Mouse (Mus musculus): ENCODE results near the gene Vmn2r60.
"Not testable (repeated sequence)": the region's sequence is repeated elsewhere in the genome, so short reads cannot be mapped to it uniquely, and the experiment has no call there.

Vmn2r60 gene

GRCm38 (mm10) chr7:42107470-42107869 lies at the start of gene Vmn2r60:
Gene Vmn2r60 (plus strand): TSS chr7:42107770.
- Histone ChIP-seq H3K36me3 (ENCODE audit: control insufficient read depth, insufficient read depth, low read length, poor library complexity, severe bottlenecking) (no peaks in the 10 kb centered on the region), H3K27me3 (ENCODE audit: control insufficient read depth, insufficient read depth, low read length, poor library complexity, severe bottlenecking) (no peaks in the 10 kb centered on the region)
- DNase-seq (ENCODE audit: low read depth, low spot score), result no peak

- H3K36me3 ChIP-seq (ENCODE audit: control insufficient read depth, insufficient read depth, low read length, poor library complexity, severe bottlenecking), result no peaks in the 10 kb centered on the region
- no peaks in the 10 kb centered on the region for H3K27me3 ChIP-seq (ENCODE audit: control insufficient read depth, insufficient read depth, low read length, poor library complexity, severe bottlenecking)
- DNase-seq (ENCODE audit: low read depth, low spot score), result no peak
Observed at GRCm38 (mm10) chr7:42058923-42059322, 48.6 kb upstream of the Vmn2r60 start, which contains the start of gene Vmn2r59. Gene Vmn2r59 (minus strand): TSS chr7:42059023.

GRCm38 (mm10) chr7:42107061-42107460 lies 509 bp upstream of the Vmn2r60 start:
- not testable (repeated sequence) for H3K36me3 ChIP-seq (ENCODE audit: control insufficient read depth, insufficient read depth, low read length, poor library complexity, severe bottlenecking); H3K27me3 ChIP-seq (ENCODE audit: control insufficient read depth, insufficient read depth, low read length, poor library complexity, severe bottlenecking); DNase-seq (ENCODE audit: low read depth, low spot score)

Measured in splenic B cell, adult 2 months (primary cell).